Mouse (Mus musculus): ENCODE data around the gene Dlk1.

DNA sequence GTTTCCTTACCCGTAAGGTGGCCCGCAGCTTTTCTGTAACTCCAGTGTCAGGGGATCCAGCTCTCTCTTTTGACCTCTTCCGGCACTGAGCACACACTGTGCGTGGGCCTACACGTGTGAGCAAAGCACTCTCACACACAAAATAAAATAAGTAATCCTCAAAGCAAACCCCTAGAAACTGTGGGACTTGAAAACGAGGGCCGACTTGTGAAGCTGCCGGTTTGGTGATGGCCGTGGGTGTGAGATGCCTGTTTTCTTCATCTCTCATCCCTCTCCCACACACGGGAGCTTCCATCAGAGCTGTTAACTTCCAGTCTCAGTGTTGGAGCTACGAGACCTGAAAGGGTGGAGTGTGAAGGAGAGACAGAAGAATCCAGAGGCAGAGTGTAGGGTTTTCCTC, 20.0 kb downstream of the Dlk1 start:
- no peak for TF ChIP-seq POLR2A (IDR thresholded peaks at IDR 0.05; ENCODE audit: insufficient read length, low read depth)
- no peak for TF ChIP-seq E2F4 (IDR thresholded peaks at IDR 0.05; ENCODE audit: insufficient read depth)
- no peak for TF ChIP-seq MYOG (IDR thresholded peaks at IDR 0.05; ENCODE audit: control insufficient read depth in 1 of 3, insufficient read depth in 1 of 3, insufficient read length in 2 of 3, low read depth in 2 of 3)
- TF ChIP-seq POLR2AphosphoS2 (IDR thresholded peaks at IDR 0.05; ENCODE audit: insufficient read length, low read depth) = no peak
- TF ChIP-seq MYOD1 (IDR thresholded peaks at IDR 0.05; ENCODE audit: control insufficient read depth in 1 of 3, insufficient read length in 2 of 3, low read depth in 2 of 3) = no peak
- no peak for TF ChIP-seq MAX (IDR thresholded peaks at IDR 0.05; ENCODE audit: low read depth)
- TF ChIP-seq REST (IDR thresholded peaks at IDR 0.05; ENCODE audit: insufficient read depth, insufficient read length) = no peak

Measured in myocyte (in vitro differentiated cells).